Mouse (Mus musculus) heart, postnatal 0 days (tissue): Measurements from ENCODE around the gene Samm50. TPM values are rescaled to one million over a fixed set of nuclear protein-coding genes. Genes with fewer than 3 reads are reported as not detected.

Experiments
- ATAC-seq: fragments of 200-750 bp; cut with Nextera tagmentation; 2 replicates; pipeline ENCODE4 v1.8.0; 2017; ENCODE audit warnings: low read depth, moderate number of reproducible peaks, moderate library complexity; ENCODE audit not compliant: insufficient read depth
- DNase-seq: peaks from one replicate; pipeline ENCODE4 v3.0.0-alpha.2; 2016; ENCODE audit warnings: low spot score
- H3K27ac ChIP-seq: fragments of 300-500 bp; sonication (generic); 2 replicates; pipeline ENCODE4 v1.5.1; 2014; ENCODE audit warnings: low read depth, mild to moderate bottlenecking
- H3K27me3 ChIP-seq: fragments of 300-500 bp; sonication (generic); 2 replicates; pipeline ENCODE4 v1.6.1; 2014; ENCODE audit warnings: low read length, mixed read lengths; ENCODE audit not compliant: control insufficient read depth, insufficient read depth
- H3K36me3 ChIP-seq: fragments of 300-500 bp; sonication (generic); replicated peaks from 2 replicates; pipeline ENCODE4 v1.6.1; 2014; ENCODE audit warnings: low read length, mixed read lengths; ENCODE audit not compliant: control insufficient read depth, insufficient read depth
- H3K4me1 ChIP-seq: fragments of 300-500 bp; sonication (generic); 2 replicates; pipeline ENCODE4 v1.6.1; 2014; ENCODE audit warnings: antibody characterized with exemption; ENCODE audit not compliant: control insufficient read depth, insufficient read depth
- H3K4me2 ChIP-seq: fragments of 300-500 bp; sonication (generic); 2 replicates; pipeline ENCODE4 v1.6.1; 2014; ENCODE audit warnings: low read depth, mild to moderate bottlenecking, low read length, moderate library complexity
- H3K4me3 ChIP-seq: fragments of 300-500 bp; sonication (generic); 2 replicates; pipeline ENCODE4 v1.5.1; 2014; ENCODE audit warnings: low read depth, low read length
- H3K9ac ChIP-seq: fragments of 300-500 bp; sonication (generic); replicated peaks from 2 replicates; pipeline ENCODE4 v1.6.1; 2014; ENCODE audit warnings: low read depth, low read length, mixed read lengths
- H3K9me3 ChIP-seq: fragments of 300-500 bp; sonication (generic); replicated peaks from 2 replicates; pipeline ENCODE4 v1.6.1; 2016; ENCODE audit warnings: low read length; ENCODE audit not compliant: control insufficient read depth
- CTCF ChIP-seq: IDR thresholded peaks from 2 replicates; pipeline ENCODE4 v1.5.1; 2016; ENCODE audit warnings: antibody characterized with exemption, control low read depth, low read depth
- EP300 ChIP-seq: IDR thresholded peaks from 2 replicates; pipeline ENCODE4 v1.6.1; 2016; ENCODE audit warnings: antibody characterized with exemption, low read depth
- WGBS: fragments of 180-500 bp; shearing (Covaris S2); extraction: QIAGEN DNeasy Blood & Tissue Kit; methylation state at CpG from one replicate; pipeline ENCODE4 v1.1.7; 2014; 5-methylcytosine and 5-hydroxymethylcytosine counted together
- polyA plus RNA-seq: library from polyadenylated mRNA; unstranded; fragments of >200 nt; fragmentation: Nextera tagmentation; extraction: Ambion mirVana; gene quantifications from 2 replicates; pipeline ENCODE4 v1.2.1, GENCODE M21; 2015
- total RNA-seq: library from RNA; depleted of rRNA; stranded (reverse); fragments of >200 nt; gene quantifications from 2 replicates; pipeline ENCODE4 v1.2.3, GENCODE M21; 2014; ENCODE audit warnings: low replicate concordance

The Samm50 gene
- total and polyA plus RNA-seq, 2 experiments from 2014 or later: 42.4 to 201 TPM

DNA sequence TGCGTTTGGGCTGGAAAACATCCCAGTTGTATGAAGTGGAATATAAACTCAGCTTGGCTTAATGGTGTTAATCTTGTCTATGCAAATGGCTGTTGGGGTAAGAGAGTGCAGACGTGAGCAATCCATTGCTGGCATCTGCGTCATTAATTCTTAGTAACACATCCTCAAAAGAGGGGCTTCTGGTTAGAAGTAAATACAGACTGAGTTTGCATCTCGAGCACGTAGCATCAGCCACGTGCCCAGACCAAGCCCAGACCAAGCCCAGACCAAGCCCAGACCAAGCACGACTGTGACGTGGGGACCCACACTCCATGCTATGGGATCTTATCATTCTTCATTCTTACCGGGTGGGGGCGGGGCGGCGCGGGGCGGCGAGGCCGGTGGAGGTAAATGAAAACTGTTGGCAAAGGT lies 47.0 kb downstream of the Samm50 start:
- no peak overlapping the region for H3K4me3 ChIP-seq
- H3K9me3 ChIP-seq: no peaks in the 10 kb centered on the region
- no peak overlapping the region for H3K27ac ChIP-seq
- TF ChIP-seq CTCF (no peak), EP300 (no peak)
- H3K4me1 ChIP-seq: peaks cover 19% of the 10 kb centered on the region
- WGBS: 19% methylated on average over 16 of the region's 16 CpGs
- no peaks in the 10 kb centered on the region for H3K27me3 ChIP-seq
- DNase-seq: no peak
- H3K36me3 ChIP-seq: peaks cover 9% of the 10 kb centered on the region; the same call in 1 of the 2 replicates
- no peak overlapping the region for H3K4me2 ChIP-seq
- ATAC-seq: no peak
- H3K9ac ChIP-seq: no peak overlapping the region

DNA sequence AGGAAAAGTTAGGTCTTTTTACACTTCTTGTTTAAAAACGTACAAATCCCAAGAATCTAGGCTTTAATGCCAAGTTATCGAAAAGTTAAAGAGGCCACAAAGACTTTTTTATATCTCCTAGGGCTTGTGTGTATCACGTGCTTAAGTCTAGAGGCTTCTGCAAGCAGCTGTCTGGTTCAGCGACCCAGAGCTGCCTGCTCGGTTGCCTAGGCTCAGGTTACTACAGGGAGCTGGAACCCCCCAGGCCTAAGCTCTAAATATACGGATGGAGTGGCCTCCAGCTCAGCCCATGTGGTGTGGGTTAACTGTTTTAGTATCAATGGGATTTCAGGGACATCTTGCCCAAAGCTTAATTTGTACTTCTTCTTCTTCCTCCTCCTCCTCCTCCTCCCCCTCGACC lies 49.5 kb downstream of the Samm50 start:
- WGBS: 37% methylated on average over 7 of the region's 7 CpGs
- H3K9me3 ChIP-seq: no peaks in the 10 kb centered on the region
- H3K36me3 ChIP-seq: peaks cover 9% of the 10 kb centered on the region; the same call in 1 of the 2 replicates
- no peak overlapping the region for H3K4me3 ChIP-seq
- TF ChIP-seq EP300 (no peak), CTCF (no peak)
- H3K9ac ChIP-seq: no peak overlapping the region
- no peaks in the 10 kb centered on the region for H3K27me3 ChIP-seq
- peaks cover 27% of the 10 kb centered on the region for H3K4me1 ChIP-seq
- H3K27ac ChIP-seq: no peak overlapping the region
- no peak for DNase-seq
- no peak for ATAC-seq
- no peak overlapping the region for H3K4me2 ChIP-seq

DNA sequence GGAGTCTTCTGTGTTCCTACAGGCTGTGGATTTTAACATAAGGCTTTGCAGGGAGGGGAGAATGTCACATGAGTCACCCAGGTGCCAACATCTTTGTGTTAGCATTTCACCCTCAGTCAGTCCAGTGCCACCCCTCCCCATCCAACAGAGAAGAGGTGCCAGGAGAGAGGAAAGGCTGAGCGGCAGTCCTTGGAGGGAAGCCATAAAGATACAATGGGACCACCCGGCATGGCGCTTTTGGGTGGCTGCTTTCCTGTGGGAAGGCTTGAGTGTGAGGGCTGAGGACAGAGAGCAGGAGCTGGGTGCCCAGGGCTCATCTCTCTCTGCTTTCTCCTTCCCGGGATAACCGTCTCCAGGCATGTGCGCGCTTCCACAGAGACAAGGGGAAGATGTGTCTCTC lies 53.1 kb downstream of the Samm50 start:
- H3K27ac ChIP-seq: peak overlapping the region; percentile 81
- H3K9ac ChIP-seq: no peak overlapping the region
- peak overlapping the region; percentile 10; the same call in 1 of the 2 replicates for H3K4me2 ChIP-seq
- H3K36me3 ChIP-seq: peaks cover 9% of the 10 kb centered on the region; the same call in 1 of the 2 replicates
- no peaks in the 10 kb centered on the region for H3K27me3 ChIP-seq
- H3K9me3 ChIP-seq: no peaks in the 10 kb centered on the region
- H3K4me1 ChIP-seq: peaks cover 15% of the 10 kb centered on the region
- TF ChIP-seq EP300 (no peak), CTCF (no peak)
- 48% methylated on average over 7 of the region's 7 CpGs for WGBS
- peak; percentile 78 for ATAC-seq
- no peak overlapping the region for H3K4me3 ChIP-seq
- DNase-seq: peak; percentile 66

DNA sequence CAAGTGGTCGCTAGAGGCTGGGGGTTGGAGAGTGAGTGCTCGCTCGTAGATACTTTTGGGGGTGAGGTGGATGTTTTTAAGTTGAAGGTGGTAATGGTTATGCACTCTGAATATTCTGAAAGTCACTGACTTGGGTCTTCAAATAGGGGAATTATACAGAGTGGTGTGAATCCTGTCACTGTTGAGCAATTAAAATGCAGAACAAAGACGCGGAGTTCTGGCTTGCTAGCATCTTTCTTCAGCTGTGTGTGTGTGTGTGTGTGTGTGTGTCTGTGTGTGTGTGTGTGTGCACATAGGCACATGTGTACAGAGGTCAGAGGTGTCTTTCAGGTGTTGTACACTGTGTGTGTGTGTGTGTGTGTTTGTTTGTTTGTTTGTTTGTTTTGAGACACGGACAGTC lies 54.2 kb downstream of the Samm50 start:
- H3K4me2 ChIP-seq: no peak overlapping the region
- H3K9me3 ChIP-seq: no peaks in the 10 kb centered on the region
- ATAC-seq: no peak
- peaks cover 9% of the 10 kb centered on the region; the same call in 1 of the 2 replicates for H3K36me3 ChIP-seq
- no peak overlapping the region for H3K4me3 ChIP-seq
- H3K9ac ChIP-seq: no peak overlapping the region
- 0 out of 2 replicates have a peak overlapping the region, but pooled peaks have one; percentile 0 for H3K27ac ChIP-seq
- 87% methylated on average over 6 of the region's 6 CpGs for WGBS
- no peak for DNase-seq
- TF ChIP-seq CTCF (no peak), EP300 (no peak)
- peaks cover 19% of the 10 kb centered on the region for H3K4me1 ChIP-seq
- H3K27me3 ChIP-seq: no peaks in the 10 kb centered on the region

DNA sequence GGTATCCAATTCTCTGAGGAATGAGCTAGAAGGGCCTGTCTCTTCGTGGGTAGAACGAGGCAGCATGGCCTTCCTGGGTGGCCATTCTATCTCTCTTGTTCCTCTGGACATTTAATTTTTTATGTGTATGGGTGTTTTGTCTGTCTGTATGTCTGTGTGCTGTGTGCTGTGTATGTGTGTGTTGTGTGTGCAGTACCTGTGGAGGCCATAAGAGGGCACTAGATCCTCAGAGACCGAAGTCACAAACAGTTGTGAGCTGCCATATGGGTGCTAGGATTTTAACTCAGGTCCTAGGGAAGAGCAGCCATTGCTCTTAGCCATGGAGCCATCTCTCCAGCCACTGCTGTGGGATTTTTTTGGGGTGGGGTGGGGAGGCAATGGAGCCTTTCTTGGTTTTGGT lies 55.3 kb downstream of the Samm50 start:
- ATAC-seq: no peak
- DNase-seq: no peak

DNA sequence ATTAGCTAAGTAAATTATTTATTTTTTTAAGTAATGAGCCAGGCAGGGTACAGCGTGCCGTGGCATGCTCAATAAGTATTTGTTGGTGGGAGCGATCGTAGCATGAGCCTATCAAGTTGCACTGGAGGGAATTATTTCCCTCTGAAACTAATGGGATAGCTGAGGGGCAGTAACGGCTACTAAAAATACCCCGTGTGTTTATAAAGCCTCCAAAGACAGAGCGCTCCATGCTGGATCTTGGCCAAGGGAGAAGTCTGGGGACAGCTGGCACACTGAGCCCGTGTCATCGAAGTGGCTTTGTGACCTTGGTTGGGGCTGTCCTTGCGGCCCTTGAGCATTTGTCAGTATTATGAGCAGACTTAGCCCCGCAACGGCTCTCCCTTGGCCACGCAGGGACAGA lies 59.2 kb downstream of the Samm50 start:
- Histone ChIP-seq H3K27me3 (no peaks in the 10 kb centered on the region), H3K4me2 (no peak overlapping the region), H3K36me3 (no peaks in the 10 kb centered on the region), H3K27ac (peak overlapping the region; percentile 97), H3K4me1 (peaks cover 40% of the 10 kb centered on the region), H3K9ac (peak overlapping the region; percentile 53), H3K9me3 (no peaks in the 10 kb centered on the region), H3K4me3 (no peak overlapping the region)
- TF ChIP-seq EP300 (no peak), CTCF (no peak)
- peak; percentile 87 for DNase-seq
- WGBS: 17% methylated on average over 13 of the region's 13 CpGs
- peak; percentile 77 for ATAC-seq

More for the DNA sequence above, 55.3 kb downstream of the Samm50 start:
- WGBS: 97% methylated on average over 3 of the region's 3 CpGs
- Histone ChIP-seq H3K4me1 (peaks cover 27% of the 10 kb centered on the region), H3K27me3 (no peaks in the 10 kb centered on the region), H3K9ac (no peak overlapping the region), H3K36me3 (peaks cover 9% of the 10 kb centered on the region; the same call in 1 of the 2 replicates), H3K27ac (no peak overlapping the region), H3K4me2 (no peak overlapping the region), H3K4me3 (no peak overlapping the region), H3K9me3 (no peaks in the 10 kb centered on the region)
- TF ChIP-seq EP300 (no peak), CTCF (no peak)
